Mouse (Mus musculus): ENCODE data around the gene Klhdc9. TPM values are rescaled to one million over a fixed set of nuclear protein-coding genes. Genes with fewer than 3 reads are reported as not detected.

Klhdc9 gene
- polyA plus RNA-seq, 1 experiment = 1.3 TPM

GRCm38 (mm10) chr1:171385171-171385570 is 24.6 kb upstream of the Klhdc9 start:
- WGBS = 76% methylated on average over 9 of the region's 9 CpGs

GRCm38 (mm10) chr1:171384361-171384760 is 23.8 kb upstream of the Klhdc9 start:
- WGBS = 80% methylated on average over 9 of the region's 9 CpGs

More at GRCm38 (mm10) chr1:171385171-171385570, 24.6 kb upstream of the Klhdc9 start:
- TF ChIP-seq POLR2A (IDR thresholded peaks at IDR 0.05; ENCODE audit: borderline replicate concordance, control insufficient read depth, low read depth, low read length) = no peak
- TF ChIP-seq CTCF (IDR thresholded peaks at IDR 0.05; ENCODE audit: control insufficient read depth, insufficient read depth, low read length) = no peak
- Histone ChIP-seq H3K4me3 (replicated peaks; ENCODE audit: control insufficient read depth, low read depth, low read length) (no peak overlapping the region), H3K27ac (ENCODE audit: control insufficient read depth, insufficient read depth, low read depth, low read length, poor library complexity) (no peak overlapping the region), H3K4me1 (ENCODE audit: control insufficient read depth, insufficient read depth, low read length) (peaks cover 2% of the 10 kb centered on the region; the same call in 1 of the 2 replicates)

GRCm38 (mm10) chr1:171382096-171382620 is 21.6 kb upstream of the Klhdc9 start:
- Histone ChIP-seq H3K4me1 (ENCODE audit: control insufficient read depth, insufficient read depth, low read length) (peaks cover 2% of the 10 kb centered on the region; the same call in 1 of the 2 replicates), H3K27ac (ENCODE audit: control insufficient read depth, insufficient read depth, low read depth, low read length, poor library complexity) (no peak overlapping the region), H3K4me3 (replicated peaks; ENCODE audit: control insufficient read depth, low read depth, low read length) (no peak overlapping the region)
- WGBS = 71% methylated on average over 11 of the region's 11 CpGs
- TF ChIP-seq CTCF (IDR thresholded peaks at IDR 0.05; ENCODE audit: control insufficient read depth, insufficient read depth, low read length) (no peak), POLR2A (IDR thresholded peaks at IDR 0.05; ENCODE audit: borderline replicate concordance, control insufficient read depth, low read depth, low read length) (no peak)

More at GRCm38 (mm10) chr1:171384361-171384760, 23.8 kb upstream of the Klhdc9 start:
- Histone ChIP-seq H3K4me1 (ENCODE audit: control insufficient read depth, insufficient read depth, low read length) (peaks cover 2% of the 10 kb centered on the region; the same call in 1 of the 2 replicates), H3K27ac (ENCODE audit: control insufficient read depth, insufficient read depth, low read depth, low read length, poor library complexity) (no peak overlapping the region), H3K4me3 (replicated peaks; ENCODE audit: control insufficient read depth, low read depth, low read length) (no peak overlapping the region)
- TF ChIP-seq POLR2A (IDR thresholded peaks at IDR 0.05; ENCODE audit: borderline replicate concordance, control insufficient read depth, low read depth, low read length) (no peak), CTCF (IDR thresholded peaks at IDR 0.05; ENCODE audit: control insufficient read depth, insufficient read depth, low read length) (no peak)

GRCm38 (mm10) chr1:171379935-171380599 is 19.5 kb upstream of the Klhdc9 start:
- Histone ChIP-seq H3K27ac (ENCODE audit: control insufficient read depth, insufficient read depth, low read depth, low read length, poor library complexity) (no peak overlapping the region), H3K4me1 (ENCODE audit: control insufficient read depth, insufficient read depth, low read length) (peaks cover 5% of the 10 kb centered on the region), H3K4me3 (replicated peaks; ENCODE audit: control insufficient read depth, low read depth, low read length) (no peak overlapping the region)
- WGBS = 21% methylated on average over 31 of the region's 31 CpGs
- no peak for TF ChIP-seq POLR2A (IDR thresholded peaks at IDR 0.05; ENCODE audit: borderline replicate concordance, control insufficient read depth, low read depth, low read length)
- TF ChIP-seq CTCF (IDR thresholded peaks at IDR 0.05; ENCODE audit: control insufficient read depth, insufficient read depth, low read length) = peak; percentile 87

- TF ChIP-seq CTCF (IDR thresholded peaks at IDR 0.05; ENCODE audit: control insufficient read depth, insufficient read depth, low read length) = no peak
- Histone ChIP-seq H3K4me3 (replicated peaks; ENCODE audit: control insufficient read depth, low read depth, low read length) (no peak overlapping the region), H3K27ac (ENCODE audit: control insufficient read depth, insufficient read depth, low read depth, low read length, poor library complexity) (no peak overlapping the region), H3K4me1 (ENCODE audit: control insufficient read depth, insufficient read depth, low read length) (peaks cover 5% of the 10 kb centered on the region)
- WGBS = 79% methylated on average over 6 of the region's 6 CpGs
Measured at GRCm38 (mm10) chr1:171378298-171378697, 17.7 kb upstream of the Klhdc9 start.

GRCm38 (mm10) chr1:171375646-171376097 is 15.1 kb upstream of the Klhdc9 start:
- H3K4me1 ChIP-seq (ENCODE audit: control insufficient read depth, insufficient read depth, low read length) = peaks cover 3% of the 10 kb centered on the region
- WGBS = 41% methylated on average over 9 of the region's 9 CpGs

GRCm38 (mm10) chr1:171373946-171374345 is 13.3 kb upstream of the Klhdc9 start:
- Histone ChIP-seq H3K27ac (ENCODE audit: control insufficient read depth, insufficient read depth, low read depth, low read length, poor library complexity) (no peak overlapping the region), H3K4me1 (ENCODE audit: control insufficient read depth, insufficient read depth, low read length) (peaks cover 3% of the 10 kb centered on the region), H3K4me3 (replicated peaks; ENCODE audit: control insufficient read depth, low read depth, low read length) (no peak overlapping the region)
- 14% methylated on average over 4 of the region's 4 CpGs for WGBS
- TF ChIP-seq CTCF (IDR thresholded peaks at IDR 0.05; ENCODE audit: control insufficient read depth, insufficient read depth, low read length) (no peak), POLR2A (IDR thresholded peaks at IDR 0.05; ENCODE audit: borderline replicate concordance, control insufficient read depth, low read depth, low read length) (no peak)

More at GRCm38 (mm10) chr1:171375646-171376097, 15.1 kb upstream of the Klhdc9 start:
- Histone ChIP-seq H3K4me3 (replicated peaks; ENCODE audit: control insufficient read depth, low read depth, low read length) (no peak overlapping the region), H3K27ac (ENCODE audit: control insufficient read depth, insufficient read depth, low read depth, low read length, poor library complexity) (no peak overlapping the region; the same call in 1 of the 2 replicates)
- TF ChIP-seq CTCF (IDR thresholded peaks at IDR 0.05; ENCODE audit: control insufficient read depth, insufficient read depth, low read length) (no peak), POLR2A (IDR thresholded peaks at IDR 0.05; ENCODE audit: borderline replicate concordance, control insufficient read depth, low read depth, low read length) (no peak)

- 74% methylated on average over 3 of the region's 3 CpGs for WGBS
Measured at GRCm38 (mm10) chr1:171372880-171373279, 12.3 kb upstream of the Klhdc9 start.

More at GRCm38 (mm10) chr1:171372880-171373279, 12.3 kb upstream of the Klhdc9 start:
- TF ChIP-seq POLR2A (IDR thresholded peaks at IDR 0.05; ENCODE audit: borderline replicate concordance, control insufficient read depth, low read depth, low read length) (no peak), CTCF (IDR thresholded peaks at IDR 0.05; ENCODE audit: control insufficient read depth, insufficient read depth, low read length) (no peak)
- peaks cover 3% of the 10 kb centered on the region for H3K4me1 ChIP-seq (ENCODE audit: control insufficient read depth, insufficient read depth, low read length)
- no peak overlapping the region for H3K4me3 ChIP-seq (replicated peaks; ENCODE audit: control insufficient read depth, low read depth, low read length)
- no peak overlapping the region for H3K27ac ChIP-seq (ENCODE audit: control insufficient read depth, insufficient read depth, low read depth, low read length, poor library complexity)

Measured in bone marrow, adult 2 months (tissue).